Mouse (Mus musculus) cerebellum, adult 18-20 months (tissue): Measurements from ENCODE around the gene Ncapg.
"Not testable (repeated sequence)": the region's sequence is repeated elsewhere in the genome, so short reads cannot be mapped to it uniquely, and the experiment has no call there.

Experiments
- DNase-seq, 2 experiments: peaks; one replicate each; pipeline ENCODE4 v3.0.0; 2021

The Ncapg gene

DNA sequence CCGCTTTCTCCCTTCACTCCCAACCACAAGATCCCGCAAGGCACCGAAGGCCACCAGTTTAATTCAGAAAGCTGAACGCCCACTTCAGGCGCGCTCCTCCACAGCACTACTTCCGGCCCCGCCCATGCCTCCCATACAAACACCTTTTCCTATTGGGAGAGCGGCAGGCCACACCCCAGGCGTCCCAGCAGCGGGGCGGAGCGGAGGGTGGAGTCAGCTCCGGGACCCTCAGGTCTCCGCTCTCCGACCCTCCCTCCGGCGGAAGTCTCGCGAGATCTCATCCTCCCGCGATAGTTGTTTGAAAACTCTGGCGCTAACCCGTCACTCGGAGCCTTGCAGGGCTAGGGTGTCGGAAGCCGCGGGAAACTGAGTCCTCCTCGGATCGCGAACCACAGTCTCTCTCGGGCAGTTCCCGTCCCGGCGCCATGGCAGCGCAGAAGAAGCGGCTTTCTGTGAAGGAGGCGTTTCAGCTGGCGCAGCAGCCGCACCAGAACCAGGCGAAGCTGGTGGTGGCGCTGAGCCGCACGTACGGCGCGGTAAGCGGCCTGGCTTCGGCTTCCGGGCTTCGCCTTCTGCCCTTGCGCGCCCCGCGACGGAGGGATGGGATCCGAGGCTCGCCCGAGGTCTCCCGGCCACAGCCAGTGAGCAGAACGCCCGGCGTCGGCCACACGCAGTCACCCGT, at the start of gene Ncapg:
Gene Ncapg (plus strand): TSS at position 322 of the 682 bp plus-strand sequence.
- DNase-seq, result peak; percentile 98 to 99

- DNase-seq, result no peak
These were observed 48.2 kb upstream of the Ncapg start for GRCm38 (mm10) chr5:45621511-45621910.

- peak; percentile 50 to 63 for DNase-seq
These were observed 41.9 kb upstream of the Ncapg start for GRCm38 (mm10) chr5:45627771-45628170.

DNA sequence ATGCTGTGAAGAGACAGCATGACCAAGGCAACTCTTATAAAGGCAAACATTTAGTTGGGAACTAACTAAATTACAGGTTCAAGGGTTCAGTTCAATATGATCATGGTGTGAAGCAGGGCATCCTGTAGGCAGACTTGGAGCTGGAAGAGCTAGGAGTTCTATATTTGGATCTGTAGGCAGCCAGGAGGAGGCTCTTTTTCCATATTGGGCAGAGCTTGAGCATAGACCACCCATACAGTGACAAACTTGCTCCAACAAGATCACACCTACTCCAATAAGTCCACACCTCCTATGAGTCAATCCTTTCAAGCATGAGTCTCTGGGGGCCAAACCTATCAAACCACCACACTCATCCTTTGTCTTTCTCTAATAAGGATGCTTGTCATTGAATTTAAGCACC, 40.2 kb upstream of the Ncapg start:
- no peak for DNase-seq

- DNase-seq, result peak; percentile 8 to 26
These were observed 31.3 kb upstream of the Ncapg start for GRCm38 (mm10) chr5:45638378-45638777.

DNA sequence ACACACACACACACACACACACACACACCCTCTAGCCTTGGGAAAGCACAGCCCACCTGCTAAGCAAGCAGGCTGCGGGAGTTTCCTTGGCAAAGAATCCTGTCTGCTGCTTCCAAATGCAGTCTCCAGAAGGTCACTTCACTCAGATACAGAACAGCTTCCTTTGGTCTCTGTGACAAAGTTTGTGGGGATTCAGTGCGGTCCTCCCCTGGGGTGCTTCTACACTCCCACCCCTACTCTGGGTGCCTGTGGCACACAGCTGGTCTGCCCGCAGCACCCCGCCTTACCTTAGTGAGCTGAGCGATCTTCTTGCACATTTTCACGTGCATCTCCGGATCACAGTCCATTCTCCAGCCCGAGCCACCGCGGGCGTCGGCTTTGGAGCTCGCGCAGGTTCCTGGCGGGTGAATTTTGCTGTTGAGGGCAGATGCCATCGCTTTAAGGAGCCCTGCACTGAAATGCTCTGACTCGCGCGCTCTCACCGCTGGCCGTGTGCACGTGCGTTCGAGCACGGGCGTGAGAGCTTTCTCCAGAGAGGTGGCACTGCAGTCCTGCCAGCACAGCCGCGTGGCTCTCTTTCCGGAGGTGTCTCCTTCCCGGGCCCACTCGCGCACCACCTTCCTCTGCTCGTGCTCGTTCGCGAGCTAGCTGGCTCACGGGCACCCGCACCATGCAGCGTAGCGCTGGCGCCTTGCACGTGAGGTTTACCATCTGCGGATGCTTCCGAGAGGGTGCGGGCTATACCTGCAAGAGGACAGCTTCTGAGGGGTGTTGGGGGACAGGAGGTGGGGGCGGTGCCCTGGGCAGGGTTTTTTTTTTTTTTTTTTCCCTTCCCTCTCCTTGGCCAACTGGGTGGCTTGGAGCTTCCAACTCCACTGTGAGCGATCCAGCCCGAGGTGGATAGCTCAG, 30.7 kb upstream of the Ncapg start, which contains the start of gene Fam184b:
Gene Fam184b (minus strand): TSS at position 809 of the 909 bp plus-strand sequence.
- peak; percentile 80 to 81 for DNase-seq

GRCm38 (mm10) chr5:45639715-45640092, 30.0 kb upstream of the Ncapg start:
- peak; percentile 8 to 43 for DNase-seq

DNA sequence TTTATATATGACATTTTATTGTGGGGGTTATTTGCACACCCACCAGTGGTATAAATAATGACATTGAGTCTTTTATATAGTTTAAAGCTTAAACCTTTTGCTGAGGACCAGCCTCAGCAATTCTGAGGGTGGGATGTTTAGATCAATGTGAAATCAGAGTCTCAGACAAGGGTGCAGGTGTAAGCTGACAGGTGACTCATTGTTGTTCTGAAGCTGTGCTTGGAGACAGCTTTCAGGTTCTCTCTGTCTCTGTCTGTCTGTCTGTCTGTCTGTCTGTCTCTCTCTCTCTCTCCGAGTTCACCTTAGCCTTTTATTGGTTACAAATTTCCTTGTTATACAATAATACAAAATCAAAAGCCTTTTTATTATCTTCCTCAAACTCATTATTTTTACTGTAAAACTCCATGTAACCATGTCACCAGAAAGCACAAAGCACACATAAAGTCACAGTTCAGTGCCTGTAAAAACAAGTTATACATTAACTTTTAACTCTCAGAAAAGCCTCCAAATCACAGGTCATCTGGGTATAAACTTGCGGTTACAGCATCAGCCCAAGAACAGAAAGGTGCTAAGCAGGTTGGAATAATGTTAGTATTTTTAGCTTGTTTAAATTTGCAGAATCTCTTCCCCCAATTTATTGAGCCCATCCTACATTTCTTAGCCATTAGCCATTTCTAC, 18.6 kb upstream of the Ncapg start:
- DNase-seq, result no peak

GRCm38 (mm10) chr5:45658406-45658805, 11.3 kb upstream of the Ncapg start:
- not testable (repeated sequence) for DNase-seq

GRCm38 (mm10) chr5:45668324-45668723, 1.4 kb upstream of the Ncapg start:
- no peak for DNase-seq

DNA sequence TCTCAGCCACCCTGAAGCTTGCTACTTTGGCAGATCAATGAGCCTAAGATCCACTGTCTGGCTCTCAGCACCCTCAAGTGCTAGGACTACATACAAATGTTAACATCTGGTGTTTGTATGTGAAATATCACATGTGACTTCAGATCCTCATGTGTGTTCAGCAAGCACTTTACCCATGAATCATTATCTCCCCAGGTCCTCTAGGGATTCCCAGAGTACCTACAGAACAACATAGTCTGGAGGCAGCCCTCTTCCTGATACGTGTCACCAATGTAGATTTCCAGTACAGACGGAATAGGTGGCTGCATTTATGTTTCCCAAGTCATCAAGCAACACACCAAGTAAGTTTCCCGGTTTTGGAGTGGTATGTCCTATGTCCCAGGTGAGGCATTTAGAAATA, 888 bp upstream of the Ncapg start:
- DNase-seq, result peak in 1 of 2 experiments; percentile 14

DNA sequence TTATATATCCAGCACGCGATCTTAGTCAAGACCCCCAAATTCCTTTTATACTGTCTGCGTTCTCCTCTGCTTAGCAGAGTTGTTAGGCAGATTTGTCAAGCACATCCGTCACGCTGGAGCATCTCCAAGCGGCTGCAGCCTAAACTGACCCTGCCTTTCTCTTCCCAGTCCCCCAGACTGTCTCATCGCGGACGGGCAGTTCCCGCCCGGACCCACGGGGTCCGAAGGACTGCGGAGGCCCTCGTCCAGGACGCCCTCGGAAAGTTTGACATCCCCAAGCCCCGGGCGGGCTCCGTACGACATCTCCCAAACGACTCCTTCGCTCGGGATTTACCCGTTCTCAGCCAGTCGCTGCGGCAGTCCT, 503 bp upstream of the Ncapg start:
- DNase-seq, result no peak

DNA sequence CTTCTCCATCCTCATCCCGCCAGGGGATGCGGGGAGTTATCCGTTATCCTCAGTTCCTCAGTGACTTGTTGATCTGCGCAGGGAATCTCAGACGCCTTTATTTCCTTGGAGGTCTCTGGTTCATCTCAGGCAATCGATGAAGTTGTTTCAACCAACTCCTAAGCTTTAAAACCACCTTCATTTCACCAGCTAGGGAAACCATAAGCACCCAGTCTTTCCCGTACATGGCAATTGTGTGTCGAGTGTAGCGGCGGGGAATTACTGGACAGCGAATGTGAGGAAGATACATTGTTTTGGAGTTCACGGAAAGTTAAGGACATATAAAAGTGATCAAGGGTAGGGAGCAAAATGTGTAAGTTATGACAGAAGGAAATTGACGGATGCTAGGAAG, 556 bp downstream of the Ncapg start:
- DNase-seq, result no peak

- no peak for DNase-seq
These were observed 1.3 kb downstream of the Ncapg start for GRCm38 (mm10) chr5:45670894-45671494.

DNA sequence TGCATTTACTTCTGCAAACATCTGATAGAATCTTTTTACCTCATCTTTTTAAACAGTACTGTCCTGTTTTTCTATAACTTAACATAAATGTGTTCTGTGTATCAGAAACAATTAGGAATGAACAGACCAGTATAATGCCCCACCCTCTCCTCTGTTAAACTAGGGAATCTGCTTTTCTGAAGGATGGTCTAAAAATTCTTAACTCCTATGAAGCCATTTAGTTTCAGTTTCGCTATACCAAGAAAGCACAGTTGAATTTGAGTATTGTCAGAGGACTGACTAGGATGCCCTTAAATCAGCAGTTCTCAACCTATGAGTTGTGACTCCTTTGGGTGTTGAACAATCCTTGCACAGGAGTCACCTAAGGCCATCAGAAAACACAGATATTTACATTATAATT, 5.3 kb downstream of the Ncapg start:
- DNase-seq, result no peak

- DNase-seq, result no peak
These were observed 7.9 kb downstream of the Ncapg start for GRCm38 (mm10) chr5:45677639-45678038.

DNA sequence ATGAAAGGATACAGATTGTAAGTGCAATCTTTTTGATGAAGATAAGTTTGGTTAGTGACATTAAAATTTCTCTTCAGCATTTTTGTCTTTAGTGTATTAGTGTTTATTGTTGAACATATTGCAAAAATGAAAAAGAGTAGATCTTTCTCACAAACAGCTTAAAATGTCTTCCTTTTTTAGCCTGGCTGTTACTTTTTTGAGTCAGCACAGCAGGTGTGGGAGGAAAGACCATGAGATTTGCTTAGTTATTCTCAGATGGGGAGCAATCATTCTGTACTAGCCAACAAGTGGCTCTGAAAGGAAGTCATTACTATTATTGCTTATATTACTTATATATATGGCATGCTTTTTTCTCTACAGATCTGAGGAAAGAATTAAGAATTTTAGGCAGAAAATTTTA, 10.2 kb downstream of the Ncapg start:
- DNase-seq, result no peak

DNA sequence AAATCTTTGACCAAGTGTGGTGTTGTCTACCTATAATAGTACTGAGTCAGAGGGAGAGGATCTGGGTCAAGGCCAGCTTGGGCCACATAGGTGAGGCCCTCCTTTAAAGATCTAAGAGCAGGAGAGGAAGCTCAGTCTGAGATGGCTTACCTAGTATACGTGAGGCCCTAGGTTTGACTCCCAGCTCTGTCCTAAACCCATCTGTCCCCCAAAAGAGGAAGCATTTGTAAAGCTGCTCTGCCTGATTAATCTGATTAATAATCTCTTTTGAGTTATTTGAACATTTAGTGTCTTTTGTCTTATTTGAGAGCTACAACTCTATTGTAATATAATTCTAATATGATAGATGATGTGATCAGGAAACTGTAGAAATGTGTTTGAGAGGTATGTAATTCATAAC, 13.7 kb downstream of the Ncapg start:
- DNase-seq, result no peak

- no peak for DNase-seq
These were observed 15.5 kb downstream of the Ncapg start for GRCm38 (mm10) chr5:45685243-45685642.

- no peak for DNase-seq
These were observed 16.5 kb downstream of the Ncapg start for GRCm38 (mm10) chr5:45686223-45686622.

DNA sequence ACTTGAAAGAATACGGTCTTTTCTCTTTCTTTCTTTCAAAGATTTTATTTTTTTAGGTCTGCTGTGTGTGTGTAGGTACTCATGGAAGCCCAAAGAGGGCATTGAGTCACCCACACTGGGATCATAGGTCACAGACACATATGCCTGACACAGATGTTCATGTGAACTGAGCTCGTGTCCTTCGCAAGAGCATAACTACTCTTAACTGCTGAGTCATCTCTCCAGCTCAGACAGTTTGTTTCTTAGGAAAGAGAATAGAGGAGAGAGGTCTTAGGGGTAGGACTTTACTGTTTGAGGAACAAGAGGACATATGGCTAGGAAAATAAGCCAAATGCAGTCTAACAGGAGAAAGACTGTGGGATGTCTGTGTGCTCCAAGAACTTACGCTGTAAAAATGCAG, 19.4 kb downstream of the Ncapg start:
- DNase-seq, result no peak

DNA sequence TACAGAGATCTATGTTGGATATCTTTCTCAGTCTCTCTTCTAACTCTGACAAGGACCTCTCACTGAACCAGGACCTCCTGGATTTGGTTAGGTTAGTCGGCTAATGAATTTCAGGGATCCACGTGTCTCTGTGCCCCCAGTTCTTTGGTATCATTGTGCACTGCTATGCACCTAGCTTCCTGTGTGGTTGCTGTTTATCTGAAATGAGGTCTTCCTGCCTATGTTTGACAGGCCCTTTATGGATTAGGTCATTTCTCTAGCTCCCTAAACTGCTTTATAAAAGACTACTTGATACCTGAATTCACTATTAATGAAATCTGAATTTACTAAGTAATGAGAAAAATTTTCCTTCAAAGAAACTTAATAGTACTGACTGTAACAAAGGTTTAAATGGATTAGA, 21.1 kb downstream of the Ncapg start:
- no peak for DNase-seq

- no peak for DNase-seq
These were observed 22.0 kb downstream of the Ncapg start for GRCm38 (mm10) chr5:45691678-45692077.
